Mouse (Mus musculus): Measurements from ENCODE around the gene Lypd6. TPM values are rescaled to one million over a fixed set of nuclear protein-coding genes. Genes with fewer than 3 reads are reported as not detected.

Lypd6 gene
- 0.02 and 0.45 TPM in 2 replicates for polyA plus RNA-seq (2012)

GRCm38 (mm10) chr2:50066246-50066967 is at the start of gene Lypd6:
TSS of gene Lypd6 (plus strand) at chr2:50066429.

Other genes with a start within 250 kb of the Lypd6 start
- gene Mmadhc, start 230.4 kb downstream of the Lypd6 start, polyA plus RNA-seq (2012), result 53.1 and 62.9 TPM in 2 replicates

All from megakaryocyte-erythroid progenitor cell, adult 5 weeks (primary cell).